Mouse (Mus musculus) CH12.LX (cell line): Measurements from ENCODE around the gene Nrp2. TPM values are rescaled to one million over a fixed set of nuclear protein-coding genes. Genes with fewer than 3 reads are reported as not detected.

ENCODE experiments used
- DNase-seq: peaks from one replicate; pipeline ENCODE4 v3.0.0-alpha.2; 2013; ENCODE audit errors: extremely low read depth
- H3K27ac ChIP-seq: 2 replicates; pipeline ENCODE4 v1.5.1; 2012; ENCODE audit warnings: low read depth, mild to moderate bottlenecking, control low read depth, moderate library complexity; ENCODE audit not compliant: insufficient read depth
- H3K27me3 ChIP-seq: replicated peaks from 2 replicates; pipeline ENCODE3; 2012; ENCODE audit warnings: inconsistent platforms
- H3K36me3 ChIP-seq, 2 experiments: replicated peaks in 1 of 2; 2 replicates each; pipeline versions ENCODE3 to v1.6.1; 2012; ENCODE audit warnings: inconsistent platforms in 1 of 2, low read length in 1 of 2, mild to moderate bottlenecking in 1 of 2, mixed read lengths in 1 of 2, moderate library complexity in 1 of 2; ENCODE audit not compliant: control insufficient read depth in 1 of 2, insufficient read depth in 1 of 2
- H3K4me1 ChIP-seq, 2 experiments: 2 replicates each; pipeline ENCODE4 v1.6.1; 2012; ENCODE audit warnings: inconsistent platforms in 1 of 2, moderate library complexity in 1 of 2; ENCODE audit not compliant: insufficient read depth in 2 of 2, control insufficient read depth in 1 of 2
- H3K4me2 ChIP-seq: 2 replicates; pipeline ENCODE4 v1.6.1; 2012; ENCODE audit warnings: low read depth, mild to moderate bottlenecking, control low read depth; ENCODE audit not compliant: poor library complexity, insufficient read depth, severe bottlenecking
- H3K4me3 ChIP-seq, 3 experiments: fragments of 150-350 bp in 1 of 3; sonication (generic) in 1 of 3; replicated peaks in 1 of 3; 2 replicates each; pipeline versions ENCODE3 to v1.5.1; 2011 to 2012; ENCODE audit warnings: low read depth in 2 of 3, low read length in 2 of 3, mild to moderate bottlenecking in 2 of 3, moderate library complexity in 2 of 3, control low read depth in 1 of 3, improper control_type of control experiment in 1 of 3, inconsistent platforms in 1 of 3, mixed read lengths in 1 of 3; ENCODE audit not compliant: poor library complexity in 1 of 3
- H3K79me2 ChIP-seq: replicated peaks from 2 replicates; pipeline ENCODE4 v1.6.1; 2012; ENCODE audit warnings: mild to moderate bottlenecking, moderate library complexity; ENCODE audit not compliant: control insufficient read depth, poor library complexity, insufficient read depth, severe bottlenecking; ENCODE audit errors: extremely low read depth
- H3K9ac ChIP-seq: 2 replicates; pipeline ENCODE4 v1.6.1; 2012; ENCODE audit warnings: low read depth, mild to moderate bottlenecking, control low read depth, moderate library complexity; ENCODE audit not compliant: insufficient read depth
- H3K9me3 ChIP-seq: replicated peaks from 2 replicates; pipeline ENCODE3; 2012; ENCODE audit warnings: low read length, inconsistent platforms, mixed read lengths
- BHLHE40 ChIP-seq: IDR thresholded peaks from 2 replicates; pipeline ENCODE4 v1.6.1; 2011; ENCODE audit warnings: mild to moderate bottlenecking, low read depth, low read length, improper control_type of control experiment
- E2F4 ChIP-seq: IDR thresholded peaks from 2 replicates; pipeline ENCODE4 v1.6.1; 2011; ENCODE audit warnings: low read depth, low read length, improper control_type of control experiment; ENCODE audit not compliant: insufficient replicate concordance
- ELF1 ChIP-seq: IDR thresholded peaks from 2 replicates; pipeline ENCODE4 v1.6.1; 2014; ENCODE audit warnings: low read depth, mild to moderate bottlenecking, inconsistent platforms, low read length, improper control_type of control experiment
- ETS1 ChIP-seq: conservative IDR thresholded peaks from 2 replicates; pipeline ENCODE4 v1.6.1; 2012; ENCODE audit warnings: low read depth, mild to moderate bottlenecking, inconsistent platforms, low read length, improper control_type of control experiment, moderate library complexity
- GABPA ChIP-seq: IDR thresholded peaks from 2 replicates; pipeline ENCODE4 v1.6.1; 2012; ENCODE audit warnings: low read depth, low read length, improper control_type of control experiment, inconsistent platforms; ENCODE audit not compliant: insufficient replicate concordance
- JUND ChIP-seq: conservative IDR thresholded peaks from 2 replicates; pipeline ENCODE4 v1.6.1; 2011; ENCODE audit warnings: low read depth, low read length, improper control_type of control experiment
- MAFK ChIP-seq: IDR thresholded peaks from 2 replicates; pipeline ENCODE4 v1.6.1; 2011; ENCODE audit warnings: low read length, improper control_type of control experiment; ENCODE audit not compliant: insufficient replicate concordance
- MEF2A ChIP-seq: IDR thresholded peaks from 2 replicates; pipeline ENCODE4 v1.6.1; 2014; ENCODE audit warnings: low read depth, mild to moderate bottlenecking, inconsistent platforms, low read length, improper control_type of control experiment, borderline replicate concordance
- MXI1 ChIP-seq: IDR thresholded peaks from 2 replicates; pipeline ENCODE4 v1.6.1; 2011; ENCODE audit warnings: mild to moderate bottlenecking, low read depth, low read length, improper control_type of control experiment
- MYC ChIP-seq: IDR thresholded peaks from 2 replicates; pipeline ENCODE4 v1.6.1; 2011; ENCODE audit warnings: low read depth, mild to moderate bottlenecking, improper control_type of control experiment, low read length
- NRF1 ChIP-seq: IDR thresholded peaks from 2 replicates; pipeline ENCODE4 v1.6.1; 2014; ENCODE audit warnings: low read depth, mild to moderate bottlenecking, inconsistent platforms, low read length, improper control_type of control experiment, moderate library complexity
- PAX5 ChIP-seq: IDR thresholded peaks from 2 replicates; pipeline ENCODE4 v1.6.1; 2012; ENCODE audit warnings: low read length, inconsistent platforms, mixed read lengths
- POLR2AphosphoS2 ChIP-seq: IDR thresholded peaks from 2 replicates; pipeline ENCODE4 v1.6.1; 2011; ENCODE audit warnings: low read depth, low read length, improper control_type of control experiment
- SIN3A ChIP-seq: IDR thresholded peaks from 2 replicates; pipeline ENCODE4 v1.6.1; 2012; ENCODE audit warnings: low read length, improper control_type of control experiment, inconsistent platforms
- TBP ChIP-seq: conservative IDR thresholded peaks from 2 replicates; pipeline ENCODE4 v1.6.1; 2011; ENCODE audit warnings: low read depth, low read length, improper control_type of control experiment
- UBTF ChIP-seq: IDR thresholded peaks from 2 replicates; pipeline ENCODE4 v1.6.1; 2012; ENCODE audit warnings: low read depth, mild to moderate bottlenecking, inconsistent platforms, low read length, improper control_type of control experiment, moderate library complexity
- USF1 ChIP-seq: IDR thresholded peaks from 2 replicates; pipeline ENCODE4 v1.6.1; 2014; ENCODE audit warnings: low read depth, mild to moderate bottlenecking, inconsistent platforms, low read length, improper control_type of control experiment
- USF2 ChIP-seq: conservative IDR thresholded peaks from 2 replicates; pipeline ENCODE4 v1.6.1; 2011; ENCODE audit warnings: low read depth, low read length, improper control_type of control experiment
- ZC3H11A ChIP-seq: IDR thresholded peaks from 2 replicates; pipeline ENCODE4 v1.6.1; 2012; ENCODE audit warnings: low read depth, mild to moderate bottlenecking, inconsistent platforms, low read length, improper control_type of control experiment
- ZKSCAN1 ChIP-seq: IDR thresholded peaks from 2 replicates; pipeline ENCODE4 v1.6.1; 2012; ENCODE audit warnings: low read depth, inconsistent platforms, low read length, improper control_type of control experiment, borderline replicate concordance
- dilution Hi-C: fragments of 300-500 bp; cut with MboI; formaldehyde crosslinking; loops from 2 replicates; pipeline ENCODE4 v1.14.3; 2020; ENCODE audit warnings: low sequenced_read_pairs; ENCODE audit not compliant: extremely low pct_unique_long_range_greater_than_20kb, extremely low pct_ligation_motif_present
- in situ Hi-C: fragments of 300-500 bp; cut with MboI; formaldehyde crosslinking; loops from 3 replicates; pipeline ENCODE4 v1.14.3; 2019; ENCODE audit warnings: low sequenced_read_pairs, low pct_ligation_motif_present, low pct_unique_long_range_greater_than_20kb, mixed read lengths
- polyA plus RNA-seq: library from polyadenylated mRNA; unstranded; fragments of >175 nt; gene quantifications from 2 replicates; pipeline ENCODE4 v1.2.1, GENCODE M21; 2012; ENCODE audit warnings: low read depth; ENCODE audit not compliant: insufficient read length
- total RNA-seq, 2 experiments: library from RNA; depleted of rRNA; stranded (reverse); fragments of 300-350 nt in 1 of 2; fragments of >200 nt in 1 of 2; gene quantifications; 2 replicates each; pipeline ENCODE4 v1.2.3; 2012 to 2014

The Nrp2 gene
- total and polyA plus RNA-seq, 3 experiments = 16.4 to 24.4 (median 17.3) TPM

GRCm38 (mm10) chr1:62834443-62835185, 131.5 kb downstream of the Nrp2 start:
- no peaks in the 10 kb centered on the region for H3K36me3 ChIP-seq
- no peaks in the 10 kb centered on the region for H3K4me1 ChIP-seq
- in situ Hi-C loops (no loop called here), dilution Hi-C loops (no loop called here)
- no peak for TF ChIP-seq SIN3A
- TF ChIP-seq MAFK = no peak
- no peak for TF ChIP-seq MYC
- no peak for TF ChIP-seq ELF1
- TF ChIP-seq ETS1 = no peak
- TF ChIP-seq JUND = no peak
- no peak for TF ChIP-seq UBTF
- TF ChIP-seq BHLHE40 = no peak
- no peak overlapping the region for H3K27ac ChIP-seq
- no peaks in the 10 kb centered on the region for H3K79me2 ChIP-seq
- H3K4me3 ChIP-seq = no peak overlapping the region
- H3K9ac ChIP-seq = no peak overlapping the region
- DNase-seq = no peak
- no peak overlapping the region for H3K4me2 ChIP-seq
- H3K9me3 ChIP-seq = no peaks in the 10 kb centered on the region
- no peaks in the 10 kb centered on the region for H3K27me3 ChIP-seq

DNA sequence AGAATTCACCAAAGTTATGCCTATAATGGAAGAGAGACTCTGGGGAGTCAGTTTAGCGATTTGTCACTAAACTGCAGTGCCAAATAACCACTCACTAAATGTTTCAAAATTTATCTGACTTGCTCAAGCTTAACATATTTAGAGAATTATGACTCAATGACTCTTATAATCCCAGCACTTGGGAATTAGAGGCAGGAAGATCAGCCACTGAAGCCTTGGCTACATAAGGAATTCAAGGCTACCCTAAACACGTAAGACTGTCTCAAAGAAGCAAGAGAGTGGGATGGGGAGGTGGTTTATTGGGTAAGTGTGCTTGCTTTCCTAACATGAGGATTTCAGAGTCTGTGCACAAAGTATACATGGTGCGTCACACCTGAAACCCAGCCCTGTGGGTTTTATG, 135.0 kb downstream of the Nrp2 start:
- H3K9ac ChIP-seq = no peak overlapping the region
- H3K27me3 ChIP-seq = no peaks in the 10 kb centered on the region
- H3K36me3 ChIP-seq = no peaks in the 10 kb centered on the region
- no peak overlapping the region for H3K4me3 ChIP-seq
- H3K9me3 ChIP-seq = no peaks in the 10 kb centered on the region
- dilution Hi-C loops = no loop called here
- no peak overlapping the region for H3K4me2 ChIP-seq
- DNase-seq = no peak
- H3K79me2 ChIP-seq = no peaks in the 10 kb centered on the region
- H3K27ac ChIP-seq = no peak overlapping the region
- peaks cover 0 to 2% of the 10 kb centered on the region in 2 experiments; a peak in 2 of 4 replicates for H3K4me1 ChIP-seq
- in situ Hi-C loops = no loop called here
- TF ChIP-seq ZC3H11A (no peak), TBP (no peak), MXI1 (no peak), MEF2A (no peak)

GRCm38 (mm10) chr1:62838631-62839030, 135.5 kb downstream of the Nrp2 start:
- no peak overlapping the region for H3K4me3 ChIP-seq
- H3K4me2 ChIP-seq = no peak overlapping the region
- H3K27ac ChIP-seq = no peak overlapping the region
- no peak for TF ChIP-seq E2F4
- TF ChIP-seq USF1 = no peak
- no peak for TF ChIP-seq JUND
- no peak for TF ChIP-seq POLR2AphosphoS2
- TF ChIP-seq MXI1 = no peak
- TF ChIP-seq NRF1 = no peak
- TF ChIP-seq ZKSCAN1 = no peak
- no peak for TF ChIP-seq GABPA
- TF ChIP-seq PAX5 = no peak
- TF ChIP-seq USF2 = no peak
- no peak for TF ChIP-seq SIN3A
- no peak for TF ChIP-seq MYC
- no peak for TF ChIP-seq MAFK
- no peaks in the 10 kb centered on the region for H3K9me3 ChIP-seq
- peaks cover 0 to 7% of the 10 kb centered on the region in 2 experiments; a peak in 2 of 4 replicates for H3K4me1 ChIP-seq
- no peaks in the 10 kb centered on the region for H3K79me2 ChIP-seq
- no peak for DNase-seq
- in situ Hi-C loops = no loop called here
- dilution Hi-C loops = no loop called here
- H3K36me3 ChIP-seq = no peaks in the 10 kb centered on the region
- H3K27me3 ChIP-seq = no peaks in the 10 kb centered on the region
- H3K9ac ChIP-seq = no peak overlapping the region
